Mouse (Mus musculus) gastrocnemius, adult 8-10 months (tissue): ENCODE measurements around the gene Large2. TPM values are rescaled to one million over a fixed set of nuclear protein-coding genes. Genes with fewer than 3 reads are reported as not detected.

Experiments
- DNase-seq, 2 experiments: peaks; one replicate each; pipeline ENCODE4 v3.0.0; 2022; ENCODE audit warnings: low spot score in 2 of 2
- total RNA-seq, 4 experiments: library from RNA; stranded (reverse); gene quantifications; 2 replicates each; pipeline ENCODE4 v1.2.4; 2022

Gene Large2
- total RNA-seq, 4 experiments from 2014 or later = 0.65 to 0.99 TPM; not detected in 2

DNA sequence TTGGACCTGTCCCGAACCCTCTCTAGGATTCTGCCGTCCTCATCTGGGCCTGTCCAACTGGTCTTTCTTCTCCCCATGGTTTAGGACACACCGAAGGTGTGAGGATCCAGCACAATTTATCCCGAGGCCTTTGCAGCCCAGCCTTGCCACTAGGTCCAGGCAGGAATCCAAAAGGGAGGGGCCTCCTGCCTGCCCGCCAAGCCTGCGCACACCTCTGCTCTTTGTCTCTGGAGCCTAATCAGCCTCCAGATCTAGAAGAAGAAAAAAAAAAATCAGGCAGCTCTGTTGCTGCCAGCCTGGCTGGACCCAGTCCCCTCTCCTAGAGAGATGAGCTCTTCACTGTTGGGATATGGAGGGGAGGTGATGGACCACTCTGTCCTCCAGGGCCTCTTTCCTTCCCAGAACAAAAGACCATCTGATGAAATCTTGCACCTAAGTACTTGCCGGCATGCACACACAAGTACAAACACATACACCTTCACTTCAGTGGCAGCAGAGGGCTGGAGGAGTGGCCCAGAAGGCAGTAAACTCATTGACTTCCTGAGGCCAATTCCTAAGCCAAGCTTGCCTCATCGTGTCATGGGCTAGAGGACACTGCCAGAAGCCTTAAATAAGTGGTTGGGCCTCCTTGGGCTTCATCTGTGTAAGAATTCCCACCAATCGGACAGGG lies 1.8 kb downstream of the Large2 start:
- DNase-seq = no peak

DNA sequence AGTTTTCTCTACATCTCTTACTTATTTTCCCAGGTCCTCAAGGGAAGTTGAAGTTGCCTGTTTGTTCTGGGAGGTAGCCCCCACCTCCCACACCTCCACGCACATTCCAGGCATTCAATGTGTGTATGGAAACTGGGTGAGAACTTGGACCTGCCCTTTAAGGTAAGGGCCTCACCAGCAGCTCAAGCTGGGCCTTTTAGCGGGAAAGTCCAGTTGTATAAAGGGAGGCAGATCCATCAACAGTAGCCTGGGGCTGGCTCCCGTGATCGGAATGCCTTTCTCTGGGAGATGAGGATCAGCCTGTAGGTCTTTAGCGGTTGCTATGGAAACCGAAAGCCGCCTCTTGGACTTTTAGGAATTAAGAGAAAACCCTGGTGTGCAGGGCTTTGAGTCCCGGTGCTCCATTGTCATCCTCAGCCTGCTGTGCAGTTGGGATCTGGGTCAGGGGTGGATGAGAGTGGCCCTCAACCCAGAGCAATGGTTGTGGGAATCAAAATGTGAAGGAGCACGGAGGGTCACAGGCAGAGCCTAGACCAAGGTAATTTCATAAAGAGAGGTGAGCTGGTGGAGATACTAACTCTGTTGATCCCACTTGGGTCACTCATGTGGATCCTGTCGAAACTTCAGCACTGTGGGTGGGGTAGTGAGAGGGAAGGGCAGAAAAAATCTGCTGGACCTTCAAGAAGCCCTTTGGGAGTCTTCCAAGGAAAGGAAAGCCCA lies 2.5 kb downstream of the Large2 start:
- no peak for DNase-seq

DNA sequence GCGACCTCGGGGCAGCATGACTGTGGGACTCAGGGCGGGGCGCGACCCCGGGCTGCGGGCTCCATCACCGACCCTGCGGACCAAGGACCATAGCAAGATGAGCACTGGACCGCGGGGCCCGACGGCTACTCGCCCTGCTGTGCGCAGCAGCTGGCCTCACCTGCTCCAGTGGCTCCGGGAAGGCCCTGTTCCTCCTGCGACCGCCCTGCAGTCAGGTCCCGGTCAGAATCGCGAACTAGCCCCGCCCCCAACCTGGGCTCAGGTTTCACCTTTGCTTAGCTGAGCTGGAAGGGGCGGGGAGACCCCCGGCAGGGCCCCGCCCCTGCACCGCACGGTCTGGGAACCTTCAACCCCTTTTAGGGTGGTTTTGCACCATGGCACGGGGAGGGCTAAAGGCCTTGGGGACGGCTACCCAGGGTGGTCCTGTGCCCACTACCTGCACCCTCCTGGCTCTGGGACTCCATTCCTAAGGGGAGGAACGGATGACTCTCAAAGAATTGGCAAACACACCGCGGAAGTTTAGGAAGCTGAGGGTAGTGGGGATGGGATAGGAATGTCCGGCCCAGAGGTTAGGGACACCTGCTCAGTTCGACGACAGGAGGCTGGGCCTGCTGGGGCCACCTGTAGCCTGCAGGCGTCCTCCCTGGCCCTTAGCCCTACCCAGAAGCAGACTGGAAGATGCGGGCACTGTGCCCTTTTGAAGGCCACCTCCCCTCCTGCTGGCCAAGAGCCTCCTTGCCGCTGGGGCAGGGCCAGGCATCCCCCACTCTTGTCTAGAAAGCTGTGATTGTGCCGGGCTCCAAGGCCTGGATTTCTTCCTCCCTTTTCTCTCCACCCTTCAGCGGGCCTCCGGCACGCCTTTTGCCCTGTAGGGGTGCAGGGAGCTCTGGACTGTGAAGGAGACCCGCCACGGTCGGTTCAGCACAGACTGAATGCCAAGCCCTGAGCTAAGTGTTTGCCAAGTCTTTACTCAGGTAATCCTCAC lies 3.6 kb downstream of the Large2 start:
- no peak for DNase-seq

DNA sequence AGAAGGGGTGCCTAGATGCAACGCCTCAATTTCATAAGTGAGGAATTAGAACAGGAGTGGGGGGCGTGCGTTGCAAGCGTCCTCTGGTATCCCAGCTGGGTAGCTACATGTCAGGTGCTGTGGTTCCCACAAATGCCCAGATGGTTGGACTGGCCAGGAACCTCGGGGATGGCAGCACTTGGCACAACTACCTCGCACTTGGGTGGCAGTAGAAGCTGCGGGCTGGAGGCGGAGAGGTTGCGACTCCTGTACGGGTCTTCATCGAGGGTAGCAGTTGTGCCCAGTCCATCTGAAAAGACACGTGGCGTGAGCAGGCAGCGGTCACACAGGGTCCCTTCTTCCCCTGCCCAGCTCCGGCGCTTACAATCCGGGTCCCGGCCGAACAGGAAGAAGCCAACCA lies 4.3 kb downstream of the Large2 start:
- no peak for DNase-seq

DNA sequence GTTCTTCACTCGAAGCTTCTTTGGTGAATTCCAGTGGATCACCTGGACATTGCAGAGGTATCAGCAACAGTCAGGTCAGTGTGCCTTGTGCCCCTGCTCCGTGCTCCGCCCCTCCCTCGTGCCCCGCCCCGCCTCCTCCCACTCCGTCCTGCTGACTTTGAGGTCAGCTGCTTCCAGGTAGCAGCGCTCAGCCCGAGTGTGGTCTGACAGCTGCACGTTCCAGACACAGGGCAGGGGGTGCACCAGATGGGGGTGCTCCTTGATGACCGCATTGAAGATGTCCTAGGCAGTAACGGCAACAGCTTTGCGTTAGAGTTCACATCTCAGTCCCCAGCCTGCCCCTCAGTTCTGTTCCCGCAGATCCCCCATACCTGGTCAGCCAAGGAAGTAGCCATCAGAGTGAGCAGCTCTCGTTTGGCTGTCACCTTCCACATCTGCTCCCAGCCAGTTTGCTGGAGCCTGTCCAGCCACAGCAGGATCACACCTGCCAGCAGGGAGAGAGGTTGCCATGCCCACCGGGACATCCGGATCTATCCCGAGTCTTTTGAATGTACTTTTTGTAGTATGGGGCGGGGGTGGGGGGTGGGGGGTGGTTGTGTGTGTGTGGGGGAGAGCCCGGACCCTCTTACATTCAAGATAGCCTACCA lies 7.2 kb downstream of the Large2 start:
- DNase-seq = no peak

DNA sequence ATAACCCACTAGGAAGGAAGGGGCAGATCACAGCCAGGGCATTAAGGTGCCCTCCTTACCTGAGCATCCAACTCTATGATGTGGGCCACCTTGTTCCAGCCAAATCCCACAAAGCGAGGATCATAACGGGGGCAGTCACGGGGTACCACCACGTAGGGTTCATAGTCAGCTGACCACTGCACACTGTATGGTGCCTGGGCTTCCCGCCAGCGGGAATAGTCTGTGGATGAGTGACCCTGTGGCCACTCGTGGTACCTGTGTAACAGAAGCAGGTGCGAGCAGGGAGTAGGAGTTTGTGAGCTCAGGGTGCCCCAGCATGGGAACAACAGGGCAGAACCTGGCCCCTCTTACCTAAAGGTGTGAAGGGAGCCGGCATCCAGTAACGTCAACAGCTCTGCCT lies 9.1 kb downstream of the Large2 start:
- no peak for DNase-seq

DNA sequence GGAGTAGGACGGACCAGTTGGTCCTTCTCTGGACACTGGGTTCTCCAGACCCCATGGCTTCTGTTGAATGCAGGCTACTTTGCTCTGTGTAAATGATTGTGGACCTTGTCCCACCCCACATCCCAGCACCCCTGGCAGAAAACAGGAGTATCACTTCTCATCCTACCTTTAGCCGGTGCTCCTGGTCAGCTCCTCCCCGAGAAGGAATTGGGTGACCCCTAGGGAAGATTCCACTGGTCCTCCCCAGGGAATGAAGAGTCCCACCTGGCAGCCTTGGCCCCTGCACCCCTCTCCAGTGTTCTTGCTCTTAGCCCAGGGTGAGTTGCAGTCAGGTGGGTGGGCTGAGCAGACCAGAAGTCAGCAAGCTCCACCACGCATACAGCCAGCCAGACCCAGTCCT lies 10.6 kb downstream of the Large2 start:
- DNase-seq = no peak

DNA sequence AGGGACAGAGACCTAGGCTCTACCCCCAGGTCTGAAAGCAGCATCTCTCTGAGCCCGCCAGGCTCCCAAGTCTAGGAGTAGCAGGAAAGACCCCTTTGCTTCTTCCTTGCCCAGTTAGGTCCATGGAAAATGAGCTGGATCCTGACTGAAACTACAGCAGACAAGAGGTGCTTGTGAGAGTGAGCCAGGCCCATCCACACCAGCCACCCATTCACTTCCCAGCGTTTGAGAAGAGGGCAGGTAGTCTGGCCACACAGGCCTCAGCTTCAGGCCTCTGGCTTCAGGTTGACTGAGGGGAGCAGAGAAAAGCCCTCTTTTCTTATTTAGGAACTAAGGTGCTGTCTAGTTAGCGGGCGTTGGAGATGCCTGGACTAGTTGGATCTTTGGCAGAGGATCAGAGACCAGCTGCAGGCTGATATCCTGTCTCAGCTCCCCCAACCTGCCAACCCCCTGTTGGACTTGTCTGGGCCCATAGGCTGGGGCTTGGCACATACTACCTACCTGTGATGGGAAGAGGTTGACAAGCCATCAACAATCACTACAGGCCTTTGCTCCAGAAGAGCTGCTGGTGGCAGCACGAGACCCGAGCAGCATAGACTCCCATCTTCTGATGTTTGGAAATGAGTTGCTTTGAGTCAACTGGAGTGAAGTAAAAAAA lies 12.0 kb downstream of the Large2 start:
- DNase-seq = no peak

DNA sequence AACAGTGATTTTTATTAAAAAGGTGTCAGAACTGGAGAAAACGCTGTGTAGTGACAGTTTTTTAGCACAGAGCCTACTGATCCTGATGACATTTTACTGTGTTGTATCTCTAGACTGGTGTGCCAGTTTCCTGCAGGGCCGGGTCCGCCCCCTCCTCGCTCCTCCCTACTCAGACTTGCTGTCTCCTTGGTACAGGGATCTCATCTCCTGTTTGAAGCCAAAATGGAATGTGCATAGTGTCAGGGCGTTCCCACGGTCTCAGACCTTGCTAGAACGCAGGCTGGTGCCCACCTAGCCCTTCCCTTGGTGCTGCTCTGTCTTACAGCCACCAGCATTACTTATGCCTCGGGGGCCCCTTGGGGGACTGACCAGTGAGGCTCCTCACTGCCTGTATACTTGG lies 12.9 kb downstream of the Large2 start:
- no peak for DNase-seq

DNA sequence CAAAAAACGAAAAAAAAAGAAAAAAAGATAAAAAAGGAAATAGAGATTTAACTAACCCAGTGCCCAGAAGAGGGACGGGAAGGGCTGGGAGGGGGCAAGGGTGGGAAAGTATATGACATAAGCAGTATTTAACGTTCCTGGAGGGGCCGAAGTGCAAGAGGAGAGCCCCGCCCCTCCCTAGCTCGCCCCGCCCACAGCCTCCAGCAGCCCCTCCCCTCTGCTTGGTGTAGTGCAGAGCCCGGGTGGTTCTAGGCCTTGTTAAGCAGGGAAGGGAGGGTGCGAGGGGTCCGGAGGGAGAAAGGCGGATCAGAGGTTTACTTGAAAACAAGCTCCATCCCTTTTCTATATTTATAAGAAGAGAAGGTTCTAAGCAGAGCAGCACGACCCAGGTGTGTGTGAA lies 13.8 kb downstream of the Large2 start:
- DNase-seq = no peak

DNA sequence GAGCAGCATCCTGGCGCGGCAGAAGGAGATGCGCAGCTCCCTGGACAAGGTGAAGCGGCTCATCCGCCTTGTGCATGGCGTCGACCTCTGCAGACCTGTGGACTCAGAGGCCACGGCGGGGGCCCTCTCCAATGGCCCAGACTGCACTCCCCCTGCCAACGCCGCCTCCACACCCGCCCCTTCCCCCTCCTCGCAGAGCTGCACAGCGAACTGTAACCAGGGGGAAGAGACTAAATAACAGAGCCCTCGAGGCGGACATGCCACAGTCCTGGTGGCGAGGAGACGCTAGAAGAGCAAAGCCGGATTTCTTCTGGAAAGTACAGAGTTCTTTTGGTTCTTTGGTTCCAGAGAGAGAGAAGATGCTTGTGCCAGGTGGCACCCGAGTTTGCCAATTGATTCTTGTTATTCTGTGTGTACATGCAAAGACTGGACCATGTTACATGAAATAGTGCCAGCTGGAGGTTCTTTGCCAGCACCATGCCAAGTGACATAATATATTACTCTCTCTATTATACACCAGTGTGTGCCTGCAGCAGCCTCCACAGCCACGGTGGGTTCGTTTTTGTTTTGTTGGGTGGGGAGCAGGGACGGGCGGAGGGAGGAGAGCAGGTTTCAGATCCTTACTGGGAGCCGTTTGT lies 14.4 kb downstream of the Large2 start:
- no peak for DNase-seq

DNA sequence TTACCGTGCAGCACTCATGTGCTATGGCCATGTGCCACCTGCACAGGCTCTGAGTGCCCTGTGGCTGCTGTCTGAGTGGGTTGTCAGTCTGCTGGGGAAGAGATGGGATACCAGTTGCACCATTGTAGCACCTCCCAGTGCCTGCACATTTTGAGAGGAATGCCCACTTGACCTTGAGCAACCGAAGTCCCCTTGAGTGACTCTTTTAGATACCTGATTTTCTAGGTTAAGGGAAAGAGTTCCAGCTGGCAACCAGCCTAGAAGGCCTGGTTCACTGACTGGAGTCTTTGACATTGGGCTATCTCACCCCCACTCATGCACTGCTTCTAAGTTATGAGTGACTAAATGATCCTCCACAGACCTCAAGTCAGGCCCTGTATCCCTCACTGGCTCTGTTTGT lies 15.4 kb downstream of the Large2 start:
- DNase-seq = no peak

DNA sequence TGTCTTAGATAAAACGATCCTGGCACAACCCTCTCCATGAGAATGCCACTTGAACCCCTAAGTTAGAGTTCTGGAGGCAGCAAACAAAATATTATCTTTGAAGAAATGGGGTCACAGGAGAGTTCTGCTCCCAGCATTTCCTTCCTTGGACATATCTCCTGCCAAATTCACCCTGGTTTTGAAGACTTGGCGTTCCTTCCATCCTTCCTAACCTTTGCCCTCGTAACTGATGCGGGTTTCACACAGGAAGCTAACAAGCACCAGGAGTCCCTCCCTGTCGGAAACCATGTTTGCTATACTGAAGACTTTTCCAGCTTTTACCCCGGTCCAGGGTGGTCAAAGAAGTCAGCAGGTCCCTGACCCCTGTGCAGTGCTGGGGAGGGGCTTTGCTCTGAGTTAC lies 20.4 kb downstream of the Large2 start:
- DNase-seq = no peak

DNA sequence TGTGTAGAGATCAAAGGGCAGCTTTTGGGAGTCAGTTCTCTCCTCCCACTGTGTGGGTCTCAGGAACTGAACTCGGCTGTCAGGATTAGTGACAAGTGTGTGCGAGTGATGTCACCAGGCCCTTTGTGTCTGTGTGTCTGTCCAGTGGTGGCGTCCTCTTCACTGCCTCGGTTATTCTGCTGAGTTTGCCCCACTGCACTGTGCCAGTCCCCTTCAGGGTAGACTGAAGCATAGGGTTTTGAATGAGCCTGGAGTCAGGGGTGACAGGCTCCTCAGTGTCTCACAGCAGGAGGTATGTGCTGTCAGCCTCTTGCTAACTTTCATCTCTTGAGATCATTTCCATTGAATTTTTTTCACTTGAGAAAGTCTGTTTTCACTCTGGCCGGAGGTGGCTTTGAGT lies 21.3 kb downstream of the Large2 start:
- DNase-seq = no peak

DNA sequence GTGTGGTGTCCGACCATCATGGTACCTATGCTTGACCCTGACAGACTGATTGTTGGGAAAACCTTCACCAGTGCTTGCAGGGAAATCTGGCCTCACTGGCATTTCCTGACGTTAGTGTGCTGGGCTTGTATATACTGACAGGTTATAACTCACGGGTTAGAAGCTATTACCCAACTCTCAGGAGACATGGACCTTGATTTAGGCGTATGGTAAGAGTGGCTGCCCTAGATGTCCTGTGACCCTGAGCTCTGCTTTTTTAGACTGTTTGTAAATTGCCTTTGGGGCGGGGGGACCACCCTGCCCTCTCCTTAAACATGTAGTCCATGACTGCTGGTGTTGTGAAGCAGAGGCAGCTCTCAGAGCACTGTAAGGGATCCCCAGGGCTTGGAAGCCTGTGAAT lies 24.0 kb downstream of the Large2 start:
- DNase-seq = no peak

DNA sequence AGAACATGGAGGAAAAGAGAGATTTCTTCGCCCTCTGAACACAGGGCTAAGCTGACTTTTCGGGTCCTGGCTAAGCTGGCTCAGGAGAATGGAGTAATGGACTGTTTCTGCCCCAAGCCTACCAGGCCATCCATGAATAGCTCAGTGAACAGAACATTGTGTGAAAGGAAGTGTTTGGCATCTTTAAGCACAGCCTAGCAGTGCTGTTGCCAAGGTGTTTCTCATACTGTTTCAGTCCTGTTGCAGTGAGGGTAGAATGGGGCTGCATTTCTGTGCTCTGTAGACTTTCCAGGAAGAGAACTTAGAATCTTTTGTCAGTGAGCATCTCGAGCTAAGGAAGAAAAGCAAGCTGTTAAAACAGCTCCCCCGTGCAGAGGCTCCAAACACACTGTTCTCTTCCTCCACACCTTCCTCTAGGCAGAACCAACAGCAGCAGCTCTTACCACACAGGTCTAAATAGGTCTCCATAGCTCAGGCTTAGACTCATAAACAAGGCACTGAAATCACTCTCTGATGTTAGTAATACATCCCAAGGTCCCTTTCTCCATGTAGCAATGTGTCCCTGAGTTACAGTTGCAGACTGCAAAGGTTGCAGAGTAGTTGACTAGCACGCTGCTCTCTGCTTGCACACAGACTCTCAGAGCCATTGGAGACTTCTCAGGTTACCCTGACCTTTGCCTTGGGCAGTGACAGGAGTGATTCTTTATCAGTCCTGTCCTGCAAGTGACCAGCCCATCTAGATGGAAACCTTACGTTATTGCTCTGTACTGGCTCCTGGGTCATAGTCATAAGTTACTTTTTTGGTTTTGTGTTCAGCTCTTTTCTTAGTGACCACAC lies 24.9 kb downstream of the Large2 start:
- DNase-seq = no peak

DNA sequence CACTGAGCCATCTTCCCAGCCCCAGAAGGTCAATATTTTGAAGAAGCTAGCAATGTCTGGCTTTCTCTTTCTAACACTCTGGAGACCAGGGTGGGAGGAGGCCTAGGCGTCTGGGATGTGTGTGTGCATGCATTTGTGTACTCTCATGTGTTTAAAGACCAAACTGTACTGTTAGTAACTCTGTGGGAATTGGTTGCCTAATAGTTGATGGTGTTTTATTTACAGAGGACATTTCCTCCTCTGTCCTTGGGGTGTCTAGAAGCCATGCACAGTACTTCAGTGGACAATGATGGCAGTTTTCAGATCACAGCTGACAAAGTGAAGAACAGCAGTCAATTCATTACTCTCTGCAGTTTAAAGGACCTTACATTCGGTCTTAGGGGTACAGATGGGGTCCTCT lies 27.5 kb downstream of the Large2 start:
- DNase-seq = no peak

DNA sequence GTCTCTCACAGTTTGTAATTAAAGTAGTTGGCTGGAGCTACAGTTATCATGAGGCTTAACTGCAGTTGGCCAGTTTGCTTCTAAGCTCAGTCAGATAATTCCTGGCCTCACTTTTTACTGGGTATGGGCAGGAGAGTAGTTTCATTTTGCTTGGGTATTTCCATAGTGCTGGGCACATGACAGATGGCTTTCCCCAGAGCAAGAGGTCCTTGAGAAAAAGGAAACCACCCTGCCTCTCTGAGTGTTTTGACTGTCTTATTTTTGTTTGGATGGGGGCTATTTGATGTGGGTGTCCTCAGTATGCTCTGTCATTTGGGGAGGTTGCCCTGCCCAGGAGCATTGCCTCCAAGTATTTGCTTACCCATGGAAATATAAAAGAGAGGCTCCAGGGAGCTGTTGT lies 32.3 kb downstream of the Large2 start:
- no peak for DNase-seq

DNA sequence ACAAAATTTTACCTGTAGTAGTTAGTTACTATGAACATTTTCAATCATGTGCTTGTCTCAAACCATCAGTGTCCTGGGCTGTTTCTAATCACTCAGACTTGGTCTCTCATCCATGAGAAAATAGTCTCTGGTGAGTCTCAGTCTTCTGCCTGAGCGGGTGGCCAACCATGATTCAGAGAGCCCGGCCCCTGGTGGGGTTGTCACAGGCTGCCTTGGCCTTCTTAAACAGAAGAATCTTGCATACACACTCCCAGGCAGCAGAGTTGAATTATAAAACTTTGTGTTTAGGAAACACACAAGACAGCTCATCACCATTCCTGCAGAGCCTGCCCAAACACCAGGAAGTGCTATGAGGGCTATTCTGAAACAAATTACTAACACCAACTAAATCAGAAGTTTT lies 42.8 kb downstream of the Large2 start:
- DNase-seq = no peak

DNA sequence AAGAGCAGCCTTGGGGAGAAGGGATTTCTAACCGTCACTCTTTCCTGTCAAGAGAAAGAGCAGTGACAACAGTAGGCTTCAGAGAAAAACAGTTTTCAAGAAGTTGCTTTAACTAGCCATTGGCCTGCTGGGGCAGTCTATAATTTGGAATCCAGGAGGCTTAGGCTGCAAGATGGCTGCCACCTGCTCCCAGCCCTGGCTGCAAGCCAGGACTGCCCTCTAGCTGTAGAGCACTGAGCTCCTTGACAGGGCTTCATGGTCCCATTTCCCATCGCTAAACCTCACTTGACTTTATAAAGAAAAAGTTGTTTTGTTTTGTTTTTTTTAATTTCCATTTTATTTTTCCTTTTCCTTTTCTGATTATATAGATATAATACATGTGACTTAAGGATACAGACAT lies 43.3 kb downstream of the Large2 start:
- DNase-seq = no peak
